Mouse (Mus musculus) kidney, embryonic 16.5 days (tissue): ENCODE measurements around the gene Btbd35f16. TPM values are rescaled to one million over a fixed set of nuclear protein-coding genes. Genes with fewer than 3 reads are reported as not detected.
"Not testable (repeated sequence)": the region's sequence is repeated elsewhere in the genome, so short reads cannot be mapped to it uniquely, and the experiment has no call there.

ENCODE experiments used
- ATAC-seq: fragments of 200-750 bp; cut with Nextera tagmentation; 2 replicates; pipeline ENCODE4 v1.8.0; 2017; ENCODE audit warnings: moderate TSS enrichment; ENCODE audit not compliant: low FRiP score, low TSS enrichment
- H3K27ac ChIP-seq: fragments of 300-500 bp; sonication (generic); 2 replicates; pipeline ENCODE4 v1.5.1; 2014; ENCODE audit warnings: low read length
- H3K27me3 ChIP-seq: fragments of 300-500 bp; sonication (generic); 2 replicates; pipeline ENCODE4 v1.6.1; 2014; ENCODE audit warnings: low read length, control low read depth, mixed read lengths; ENCODE audit not compliant: insufficient read depth
- H3K36me3 ChIP-seq: fragments of 300-500 bp; sonication (generic); 2 replicates; pipeline ENCODE4 v1.6.1; 2014; ENCODE audit warnings: low read length, control low read depth, mixed read lengths; ENCODE audit not compliant: insufficient read depth
- H3K4me1 ChIP-seq: fragments of 300-500 bp; sonication (generic); 2 replicates; pipeline ENCODE4 v1.6.1; 2014; ENCODE audit warnings: low read length, control low read depth, mixed read lengths; ENCODE audit not compliant: insufficient read depth
- H3K4me2 ChIP-seq: fragments of 300-500 bp; sonication (generic); replicated peaks from 2 replicates; pipeline ENCODE4 v1.6.1; 2014; ENCODE audit warnings: low read depth, low read length
- H3K4me3 ChIP-seq: fragments of 300-500 bp; sonication (generic); 2 replicates; pipeline ENCODE4 v1.5.1; 2014; ENCODE audit warnings: mild to moderate bottlenecking, low read length
- H3K9ac ChIP-seq: fragments of 300-500 bp; sonication (generic); replicated peaks from 2 replicates; pipeline ENCODE4 v1.6.1; 2014; ENCODE audit warnings: low read length
- H3K9me3 ChIP-seq: fragments of 300-500 bp; sonication (generic); 2 replicates; pipeline ENCODE4 v1.6.1; 2016; ENCODE audit warnings: low read length, control low read depth
- whole genome bisulfite sequencing: fragments of 180-500 bp; shearing (Covaris S2); extraction: QIAGEN DNeasy Blood & Tissue Kit; methylation state at CpG from one replicate; pipeline ENCODE4 v1.1.7; 2014; 5-methylcytosine and 5-hydroxymethylcytosine counted together
- polyA plus RNA-seq: library from polyadenylated mRNA; unstranded; fragments of >200 nt; fragmentation: Nextera tagmentation; extraction: Ambion mirVana; gene quantifications from 2 replicates; pipeline ENCODE4 v1.2.1, GENCODE M21; 2015

The Btbd35f16 gene
- polyA plus RNA-seq = not detected in 2 replicates

GRCm38 (mm10) chrX:3956902-3957301, at the start of gene Btbd35f16:
Btbd35f16 (minus strand) TSS chrX:3957002.
- not testable (repeated sequence) for H3K36me3 ChIP-seq, H3K4me2 ChIP-seq, H3K4me1 ChIP-seq, H3K4me3 ChIP-seq, H3K9ac ChIP-seq, ATAC-seq, H3K27ac ChIP-seq, H3K27me3 ChIP-seq, H3K9me3 ChIP-seq
- no CpG with 5 or more reads among the region's 3 CpGs for WGBS

Other genes with a start within 250 kb of the Btbd35f16 start
- gene Btbd35f10, start 204.1 kb downstream of the Btbd35f16 start, polyA plus RNA-seq = not detected in 2 replicates
- gene Btbd35f3, start 80.7 kb upstream of the Btbd35f16 start, polyA plus RNA-seq = not detected in 2 replicates
- gene Btbd35f28, start 239.6 kb upstream of the Btbd35f16 start, polyA plus RNA-seq = not detected in 2 replicates